Mouse (Mus musculus): ENCODE data around the gene Usp47. TPM values are rescaled to one million over a fixed set of nuclear protein-coding genes. Genes with fewer than 3 reads are reported as not detected.

Usp47 gene
- polyA plus RNA-seq, 1 experiment from 2014 or later, result 115 TPM

Other genes with a start within 250 kb of the Usp47 start
- gene Galnt18, start 243.5 kb upstream of the Usp47 start, polyA plus RNA-seq (2016; fragmentation: Nextera tagmentation; extraction: Ambion mirVana), result 5.0 and 5.6 TPM in 2 replicates
- gene Dkk3, start 135.6 kb downstream of the Usp47 start, polyA plus RNA-seq (2016; fragmentation: Nextera tagmentation; extraction: Ambion mirVana), result 21.5 and 28.7 TPM in 2 replicates
- 2.3 and 3.4 TPM in 2 replicates for gene Mical2, start 202.4 kb downstream of the Usp47 start, polyA plus RNA-seq (2016; fragmentation: Nextera tagmentation; extraction: Ambion mirVana)

Data from forebrain, embryonic 12.5 days (tissue).